Mouse (Mus musculus) cortical plate, adult 2 months (tissue): ENCODE data around the gene Aloxe3.

Experiments used
- CTCF ChIP-seq: fragments of 200-500 bp; IDR thresholded peaks from 2 replicates; pipeline ENCODE4 v1.5.1; 2011; ENCODE audit warnings: mild to moderate bottlenecking, control low read depth, low read length; ENCODE audit not compliant: insufficient read depth; ENCODE audit errors: extremely low read depth
- POLR2A ChIP-seq: fragments of 200-500 bp; IDR thresholded peaks from 2 replicates; pipeline ENCODE4 v1.6.1; 2011; ENCODE audit warnings: mild to moderate bottlenecking, low read length, control low read depth; ENCODE audit not compliant: insufficient read depth; ENCODE audit errors: extremely low read depth

DNA sequence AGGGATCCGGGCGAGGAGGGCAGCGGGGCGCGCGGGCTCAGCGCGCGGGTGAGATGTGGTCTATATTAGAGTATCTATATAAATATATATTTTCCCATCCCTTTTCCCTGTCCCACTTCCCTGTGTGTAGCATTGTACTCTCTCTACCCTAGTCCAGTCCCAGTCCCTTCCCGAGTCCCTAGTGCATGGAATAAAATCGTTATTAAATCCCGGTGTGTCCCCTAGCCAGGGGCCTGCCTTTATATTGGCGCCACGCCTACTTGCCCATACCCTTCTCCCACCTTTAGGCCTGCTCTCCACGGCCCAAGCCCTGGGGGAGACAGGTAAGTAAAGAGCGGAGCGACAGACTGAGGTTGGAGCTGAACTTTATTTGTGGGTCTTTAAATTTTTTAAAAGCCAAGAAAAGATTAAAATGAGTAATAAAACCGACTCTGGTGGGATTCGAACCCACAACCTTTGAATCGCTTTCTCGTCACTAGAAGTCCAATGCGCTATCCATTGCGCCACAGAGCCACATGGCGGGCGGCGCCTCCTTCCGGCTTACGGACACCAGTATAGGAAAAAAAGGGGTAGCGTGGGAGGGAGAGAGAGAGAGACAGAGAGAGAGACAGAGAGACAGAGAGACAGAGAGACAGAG lies 2.5 kb upstream of the Aloxe3 start:
- TF ChIP-seq CTCF (no peak), POLR2A (no peak)
